Mouse (Mus musculus) inflammation-experienced regulatory T-cells, adult 16 weeks (primary cell): ENCODE measurements around the gene Maob. TPM values are rescaled to one million over a fixed set of nuclear protein-coding genes. Genes with fewer than 3 reads are reported as not detected.

Source experiments
- polyA plus RNA-seq: library from polyadenylated mRNA; unstranded; fragments of 100-300 nt; shearing (Covaris generic); gene quantifications from one replicate; pipeline ENCODE4 v1.2.1, GENCODE M21; 2017

Maob gene
- not detected for polyA plus RNA-seq

DNA sequence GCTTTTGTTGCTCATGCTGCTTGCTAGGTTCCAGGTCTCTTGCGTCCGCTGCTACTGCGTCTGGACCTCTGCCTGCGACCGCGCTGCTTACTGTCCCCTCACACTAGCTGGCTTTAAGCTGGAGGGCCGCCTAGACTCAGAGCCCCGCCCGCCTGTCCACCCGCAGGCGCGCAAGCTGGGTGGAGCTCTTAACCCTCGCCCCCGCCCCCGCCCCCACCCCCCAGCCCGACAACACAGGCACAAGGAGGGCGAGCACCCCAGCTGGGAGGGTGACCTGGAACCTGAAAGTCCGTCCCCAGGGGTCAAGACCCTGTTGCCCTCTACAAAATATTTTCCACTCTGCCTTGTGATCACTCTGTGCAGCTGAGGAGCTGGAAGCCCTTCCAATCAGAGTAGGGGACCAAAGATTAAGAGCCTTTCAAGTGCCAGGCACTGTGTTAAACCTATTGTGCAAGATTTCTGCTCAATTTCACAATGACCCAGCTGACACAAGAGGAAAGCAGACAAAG, at the start of gene Maob:
TSS of gene Maob (minus strand) at position 106 of the 509 bp plus-strand sequence.

Other genes with a start within 250 kb of the Maob start
- gene Maoa, start 197.7 kb downstream of the Maob start, polyA plus RNA-seq = 0.07 TPM
- gene Ndp, start 94.4 kb upstream of the Maob start, polyA plus RNA-seq = not detected